Mouse (Mus musculus) neural tube, embryonic 10.5 days (tissue): ENCODE results near the gene Snx5.

Source experiments
- DNase-seq: peaks from one replicate; pipeline ENCODE4 v3.0.0-alpha.2; 2017; ENCODE audit warnings: low spot score; ENCODE audit errors: extremely low spot score

Gene Snx5

DNA sequence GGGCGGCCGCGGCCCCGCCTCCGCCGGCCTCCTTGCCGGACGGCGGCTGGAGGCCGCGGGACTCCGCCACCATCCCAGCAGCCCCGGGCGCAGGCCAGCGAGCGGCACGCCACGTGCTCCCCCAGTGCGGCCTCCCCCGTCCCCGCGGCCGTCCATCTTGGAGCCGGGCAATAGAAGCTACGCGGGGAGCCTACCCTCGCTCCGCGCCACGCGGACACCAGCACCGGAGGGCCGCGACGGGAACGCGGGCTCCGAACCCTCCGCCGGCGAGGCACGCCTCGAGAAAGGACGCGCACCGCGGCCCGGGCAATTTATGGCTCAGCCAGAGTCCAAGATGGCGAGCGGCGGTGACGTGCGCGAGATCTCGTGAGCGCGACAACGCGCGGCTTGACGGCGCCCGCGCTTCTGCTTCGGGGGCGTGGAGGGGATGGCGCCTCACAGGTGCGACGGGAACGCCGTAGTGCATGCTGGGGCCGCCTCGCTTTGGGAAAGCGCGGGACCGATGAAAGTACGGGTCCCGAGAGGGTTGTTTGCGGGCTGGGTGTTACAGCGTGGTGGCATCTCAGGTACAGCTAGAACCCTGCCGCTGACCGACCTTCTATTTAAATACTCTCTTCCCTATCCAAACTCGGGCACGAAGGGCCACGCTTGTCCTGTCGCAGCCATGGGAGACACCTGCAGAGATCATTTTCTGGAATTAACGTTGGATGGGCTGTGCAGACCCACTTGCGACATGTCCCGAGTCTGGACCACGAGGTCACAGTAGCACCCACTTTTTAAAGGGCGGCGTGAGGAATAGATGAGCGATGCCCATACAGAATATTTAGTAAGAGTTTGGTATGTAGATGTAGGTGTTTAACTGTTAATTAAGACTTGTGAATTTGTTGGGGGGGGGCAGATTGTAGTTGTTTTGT, at the start of gene Snx5, which contains the start of gene Mgme1:
Gene Snx5, minus strand, starts transcription at position 400 of the 914 bp plus-strand sequence.
Gene Mgme1, plus strand, starts transcription at position 157 of the 914 bp plus-strand sequence.
- peak; percentile 95 for DNase-seq

DNA sequence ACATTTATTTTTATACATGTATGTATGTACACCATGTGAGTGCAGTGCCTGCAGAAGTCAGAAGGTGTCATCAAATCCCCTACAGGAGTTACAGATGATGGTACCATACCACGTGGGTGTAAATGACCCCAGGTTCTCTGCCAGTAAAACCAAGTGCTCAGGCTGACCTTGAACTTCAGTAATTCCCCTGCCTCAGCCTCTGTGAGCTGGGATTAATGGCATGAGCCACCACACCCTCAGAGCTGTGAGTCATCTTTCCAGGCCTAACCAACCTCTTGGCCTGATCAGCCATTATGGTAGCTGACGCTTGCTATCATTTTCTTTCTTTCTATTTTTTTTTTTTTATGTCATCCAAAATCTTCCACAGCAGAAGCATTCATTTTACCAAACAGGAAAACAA, 40.7 kb upstream of the Snx5 start:
- DNase-seq: no peak

DNA sequence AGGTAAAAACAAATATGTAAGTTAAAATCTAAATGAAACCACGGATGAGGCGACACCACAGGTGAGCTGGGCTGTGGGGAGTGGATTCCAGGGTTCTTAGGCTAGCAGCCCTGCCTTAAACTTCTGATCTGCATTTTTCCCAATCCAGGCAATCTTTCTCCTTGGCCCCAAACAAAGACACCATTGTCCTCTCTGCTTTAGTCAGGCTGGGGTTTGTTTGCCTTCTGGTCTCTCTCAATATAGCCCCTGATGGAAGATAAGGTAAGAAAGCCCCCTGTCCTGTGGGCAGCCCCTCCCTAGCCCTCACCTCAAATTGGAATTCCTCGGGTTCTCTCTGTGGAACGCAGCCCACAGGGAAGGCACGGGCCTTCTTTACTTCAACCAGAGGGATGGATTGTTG, 39.6 kb upstream of the Snx5 start:
- no peak for DNase-seq

DNA sequence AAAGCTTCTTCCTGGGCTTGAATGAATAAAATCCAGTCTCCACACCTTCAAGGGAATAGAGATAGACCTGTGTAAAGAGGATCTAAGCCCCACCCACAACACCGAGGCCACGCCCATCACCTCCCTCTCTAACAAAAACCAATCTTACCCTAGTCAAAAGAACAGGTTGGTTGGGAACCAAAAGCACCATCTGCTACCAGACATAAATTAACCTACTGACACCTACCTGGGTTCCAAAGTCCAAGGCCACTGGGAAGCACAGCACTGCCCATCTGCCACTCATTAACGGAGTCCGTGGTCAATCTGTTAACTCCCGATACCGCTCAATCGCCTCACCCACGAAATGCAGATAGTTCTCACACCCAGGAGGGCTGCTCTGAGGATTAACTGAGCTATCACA, 37.9 kb upstream of the Snx5 start:
- no peak for DNase-seq

DNA sequence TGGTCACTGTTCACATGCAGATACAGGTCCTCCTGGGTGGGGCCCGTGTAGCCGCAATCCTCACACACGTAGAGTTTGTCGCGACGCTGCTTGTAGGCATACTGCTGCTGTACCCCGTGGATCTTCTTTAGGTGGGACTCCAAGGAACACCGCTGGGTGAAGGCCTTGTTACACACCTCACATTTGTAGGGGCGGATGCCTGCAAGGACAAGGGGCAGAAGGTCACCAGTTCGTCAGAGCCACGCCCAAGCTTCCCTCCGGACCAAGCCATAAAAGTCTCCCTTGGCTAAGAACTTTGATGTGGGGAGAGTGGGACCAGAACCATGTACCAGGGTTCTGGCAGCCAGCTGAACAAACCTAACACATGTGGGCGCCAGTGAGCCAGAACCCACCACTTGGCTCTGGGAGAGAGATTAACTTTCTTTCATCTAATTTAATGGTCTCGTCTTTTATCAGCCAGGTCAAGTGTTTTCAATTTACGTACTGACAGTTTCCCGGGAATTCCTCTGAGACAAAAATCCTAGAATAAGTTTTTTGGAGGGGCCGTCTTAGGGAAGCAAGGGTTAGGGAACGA, 35.1 kb upstream of the Snx5 start:
- no peak for DNase-seq

DNA sequence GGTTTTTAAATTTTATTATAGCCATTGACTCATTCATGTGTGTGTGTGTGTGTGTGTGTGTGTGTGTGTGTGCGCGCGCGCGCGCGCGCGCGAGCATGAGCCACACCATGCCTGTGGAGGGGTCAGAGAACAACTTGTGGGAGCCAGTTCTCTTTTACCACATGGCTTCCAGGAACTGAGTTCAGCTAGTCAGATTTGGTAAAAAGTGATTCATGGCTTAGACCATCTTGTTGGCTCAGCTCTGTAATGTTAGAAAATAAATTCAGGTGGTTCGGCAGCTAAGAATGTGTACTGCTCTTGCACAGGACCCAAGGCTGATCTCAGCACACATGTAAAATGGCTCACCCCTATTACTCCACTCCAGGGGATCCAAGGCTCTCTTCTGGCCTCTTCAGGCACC, 30.4 kb upstream of the Snx5 start:
- DNase-seq: no peak

DNA sequence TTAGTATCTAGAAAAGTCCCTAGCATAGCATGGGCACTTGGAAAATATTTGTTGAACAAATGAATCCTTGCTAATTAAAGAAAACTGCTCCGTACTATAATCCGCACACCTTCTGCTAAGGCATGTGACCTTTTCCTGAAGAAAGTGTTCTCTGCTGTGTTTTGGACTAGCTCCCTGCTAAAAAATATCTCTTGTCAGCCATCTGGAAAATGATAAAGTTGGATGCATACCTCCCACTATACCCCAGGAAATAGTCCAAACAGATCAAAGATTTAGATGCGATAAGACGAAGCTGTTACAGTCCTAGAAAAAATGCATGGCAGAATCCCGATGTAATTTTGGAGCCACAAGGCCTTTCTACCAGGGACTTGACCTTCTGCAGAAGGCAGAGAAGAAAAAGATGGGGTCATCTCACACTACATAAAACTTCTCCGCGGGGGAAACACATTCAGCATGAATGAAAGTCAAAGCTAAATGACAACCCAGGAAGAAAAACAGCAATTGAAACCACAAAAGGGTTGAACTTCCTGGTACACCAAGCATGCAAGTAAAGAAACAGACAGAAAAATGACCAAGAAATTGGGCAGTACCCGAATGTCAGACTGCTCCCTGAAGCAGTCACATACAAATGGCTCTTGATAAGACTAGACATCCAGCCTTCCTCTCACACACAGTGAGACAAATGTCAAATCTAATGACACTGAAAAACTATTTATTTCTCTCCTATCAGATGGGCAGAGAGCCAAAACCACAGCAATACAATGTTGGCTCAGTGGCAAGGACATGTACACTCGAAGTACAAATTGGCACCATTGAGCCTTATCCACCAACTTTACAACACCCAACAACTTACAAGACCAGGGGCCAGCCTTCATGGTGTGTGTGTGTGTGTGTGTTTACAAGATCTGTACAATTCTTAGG, 29.3 kb upstream of the Snx5 start:
- DNase-seq: no peak

DNA sequence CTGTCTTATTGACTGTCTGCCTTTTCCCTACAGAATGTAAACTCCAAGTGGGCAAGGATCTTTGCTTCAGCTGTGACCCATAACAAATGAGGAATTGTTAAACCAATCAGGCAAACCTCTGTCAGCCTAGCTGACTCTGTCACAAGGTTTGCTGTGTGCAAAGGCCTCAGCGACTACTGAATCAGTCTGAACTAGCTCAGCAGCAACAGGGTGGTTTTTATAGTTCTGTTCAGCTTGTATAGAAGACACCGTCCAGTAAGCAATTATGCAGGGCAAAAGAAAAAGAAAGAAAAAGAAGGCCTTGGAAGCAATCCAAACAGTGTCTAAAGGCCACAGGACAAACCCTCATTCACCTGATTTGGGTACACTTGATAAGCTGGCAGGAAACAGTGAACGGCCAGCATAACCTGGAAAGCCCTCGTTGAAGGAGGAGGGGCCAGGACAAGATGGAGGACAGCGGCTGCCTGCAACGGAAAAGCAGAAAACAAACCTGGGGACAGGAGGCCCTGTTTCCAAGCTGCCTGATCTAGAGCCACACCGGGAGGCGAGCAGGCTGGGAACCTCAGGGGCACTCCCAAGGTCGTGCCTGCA, 24.5 kb upstream of the Snx5 start:
- no peak for DNase-seq

DNA sequence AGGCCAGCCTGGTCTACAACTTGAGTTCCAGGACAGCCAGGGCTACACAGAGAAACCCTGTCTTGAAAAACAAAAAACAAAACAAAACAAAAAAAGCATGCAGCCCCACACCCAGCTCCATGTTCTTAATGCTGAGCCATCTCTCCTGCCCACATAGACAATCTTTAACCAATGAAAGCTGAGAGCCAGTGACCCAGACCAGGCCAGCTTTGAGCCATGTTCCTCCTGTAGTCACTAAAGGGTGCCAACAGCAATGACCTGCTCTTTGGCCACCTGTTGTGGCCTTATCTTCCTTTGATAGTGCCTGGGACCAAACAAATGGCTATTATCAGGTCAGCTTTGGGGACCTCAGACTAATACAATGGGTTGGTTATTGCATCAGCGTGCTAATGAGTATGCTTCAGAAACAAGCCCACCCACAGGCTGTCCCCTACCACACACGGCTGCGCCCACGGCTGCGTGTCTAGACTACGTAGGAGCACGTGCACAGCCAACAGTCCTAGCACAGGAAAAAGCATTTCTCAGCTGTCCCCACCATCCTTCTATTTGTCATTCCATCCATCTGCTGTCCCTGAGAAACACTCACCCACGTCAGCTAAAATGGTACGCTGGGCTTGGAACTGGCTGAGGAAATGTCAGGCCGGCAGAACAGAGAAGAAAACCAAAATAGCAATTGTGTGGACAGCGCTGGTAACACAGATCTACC, 21.0 kb upstream of the Snx5 start:
- DNase-seq: no peak

DNA sequence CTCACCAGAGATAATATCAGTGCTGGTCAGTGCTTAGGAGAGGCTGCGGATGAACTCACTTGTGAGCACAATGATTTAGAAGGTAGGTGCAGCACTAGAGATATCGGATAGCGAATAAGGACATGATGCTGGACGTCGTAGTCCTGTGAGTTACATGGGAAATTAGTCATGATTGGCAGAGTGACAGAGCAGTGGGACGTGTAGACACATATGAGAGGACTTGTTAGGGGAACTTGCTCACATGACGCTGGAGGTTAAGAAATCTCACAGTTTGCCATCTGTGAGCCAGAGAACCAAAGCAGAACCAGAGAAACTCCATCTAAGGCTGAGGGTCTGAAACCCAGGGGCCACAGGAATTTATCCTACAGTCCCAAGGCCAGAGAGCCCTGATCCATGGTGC, 19.6 kb upstream of the Snx5 start:
- no peak for DNase-seq

DNA sequence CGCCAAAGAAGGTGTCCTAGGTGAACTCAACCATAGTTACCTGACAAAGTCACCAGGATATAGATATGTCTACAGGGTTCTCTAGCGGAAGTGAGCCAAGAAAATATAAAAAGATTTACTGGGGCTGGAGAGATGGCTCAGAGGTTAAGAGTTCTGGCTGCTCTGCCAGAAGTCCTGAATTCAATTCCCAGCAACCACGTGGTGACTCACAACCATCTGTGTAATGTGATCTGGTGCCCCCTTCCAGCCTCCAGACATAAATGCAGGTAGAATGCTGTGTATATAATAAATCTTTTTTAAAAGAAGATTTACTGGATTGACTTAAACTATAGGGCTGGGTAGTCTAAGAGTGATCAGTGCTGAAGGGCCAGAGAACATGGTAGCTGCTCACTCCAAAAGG, 10.7 kb upstream of the Snx5 start:
- DNase-seq: no peak

DNA sequence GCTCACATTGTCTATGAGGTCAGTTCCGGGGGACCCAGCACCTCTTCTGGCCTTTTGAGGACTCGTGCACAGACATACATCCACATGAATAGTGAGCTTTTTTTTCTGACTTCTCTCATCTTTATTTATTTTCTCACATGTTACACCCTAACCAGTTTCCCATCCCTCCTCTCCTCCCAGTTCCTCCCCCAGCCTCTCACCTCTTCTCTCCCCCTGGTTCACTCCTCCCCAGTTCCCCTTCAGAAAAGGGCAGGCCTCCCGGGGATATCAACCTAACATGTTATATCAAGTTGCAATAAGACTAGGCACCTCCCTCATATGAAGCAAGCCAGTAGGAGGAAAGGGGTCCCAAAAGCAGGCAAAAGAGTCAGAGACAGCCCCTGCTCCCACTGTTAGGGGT, 9.9 kb upstream of the Snx5 start:
- DNase-seq: no peak

DNA sequence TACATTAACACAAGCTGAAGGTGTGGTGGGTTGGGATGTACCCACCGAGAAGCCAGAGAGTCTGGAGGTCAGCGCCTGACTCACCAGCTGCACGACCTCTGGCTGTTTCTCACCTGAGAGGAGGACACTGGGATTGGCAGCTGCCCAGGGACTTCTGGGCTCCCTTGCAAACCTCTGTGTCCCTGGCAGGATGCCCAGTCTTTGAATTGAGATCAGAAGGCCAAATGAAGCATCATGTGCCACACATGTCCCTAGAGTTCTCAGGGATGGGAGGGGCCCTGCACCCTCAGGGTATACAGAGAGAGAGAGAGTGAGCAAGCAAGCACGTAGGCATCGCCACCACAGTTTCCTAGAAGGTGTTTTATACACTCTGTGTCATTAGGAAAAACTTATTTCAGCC, 9.0 kb upstream of the Snx5 start:
- no peak for DNase-seq

DNA sequence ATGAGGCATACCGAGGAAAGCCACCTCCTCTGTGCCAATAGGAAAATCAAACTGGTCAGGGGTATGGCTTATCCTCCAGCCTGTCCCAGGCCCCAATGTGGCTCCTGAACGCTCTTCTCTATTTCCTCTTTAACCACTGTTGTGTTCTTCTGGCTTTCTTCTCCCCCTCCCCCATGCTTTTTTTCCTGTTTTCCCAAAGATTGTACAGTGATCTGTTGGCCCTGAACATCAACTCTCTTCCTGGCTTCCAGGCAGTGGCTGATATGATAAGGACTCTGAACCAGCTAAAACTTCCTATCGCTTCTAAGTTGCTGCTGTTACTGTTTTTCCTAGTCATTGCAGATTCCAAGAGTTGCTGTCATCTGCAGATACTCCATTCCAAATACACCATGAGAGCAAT, 6.2 kb upstream of the Snx5 start:
- no peak for DNase-seq

DNA sequence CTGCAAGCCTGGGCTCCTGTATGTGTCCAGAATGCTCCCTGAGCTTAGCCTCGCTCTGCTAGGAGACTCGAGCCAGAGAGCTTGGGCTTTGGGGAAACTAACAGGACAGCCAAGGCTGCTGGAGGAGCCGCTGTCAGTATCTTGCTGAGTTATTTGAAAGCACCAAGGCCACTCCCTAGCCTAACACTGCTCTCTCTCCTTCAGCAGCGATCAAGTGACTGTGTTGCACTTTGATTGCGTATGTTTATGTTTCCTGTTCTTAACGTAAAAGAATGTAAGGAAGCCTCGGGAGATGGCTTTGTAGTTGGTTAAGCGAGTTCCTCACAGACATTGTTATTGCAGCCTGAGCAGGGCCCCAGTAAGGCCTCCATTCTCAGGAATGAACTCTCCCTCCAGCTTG, 4.0 kb upstream of the Snx5 start:
- no peak for DNase-seq

DNA sequence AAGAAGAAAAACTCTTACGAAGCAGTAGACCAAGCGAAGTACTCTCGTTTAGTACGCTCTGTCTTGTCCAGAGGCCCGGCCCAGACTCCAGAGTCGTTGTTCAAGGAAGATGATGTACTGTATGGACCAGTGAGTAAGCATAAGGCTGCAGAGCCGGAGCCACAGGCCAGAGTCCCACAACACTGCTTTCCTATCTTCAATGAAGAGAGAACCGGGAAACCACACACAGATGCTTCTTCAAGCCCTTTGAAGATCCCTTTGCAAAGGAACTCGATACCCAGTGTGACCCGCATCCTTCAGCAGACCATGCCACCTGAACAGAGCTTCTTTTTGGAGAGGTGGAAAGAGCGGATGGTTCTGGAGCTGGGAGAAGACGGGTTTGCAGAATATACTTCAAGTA, 1.4 kb upstream of the Snx5 start:
- no peak for DNase-seq

DNA sequence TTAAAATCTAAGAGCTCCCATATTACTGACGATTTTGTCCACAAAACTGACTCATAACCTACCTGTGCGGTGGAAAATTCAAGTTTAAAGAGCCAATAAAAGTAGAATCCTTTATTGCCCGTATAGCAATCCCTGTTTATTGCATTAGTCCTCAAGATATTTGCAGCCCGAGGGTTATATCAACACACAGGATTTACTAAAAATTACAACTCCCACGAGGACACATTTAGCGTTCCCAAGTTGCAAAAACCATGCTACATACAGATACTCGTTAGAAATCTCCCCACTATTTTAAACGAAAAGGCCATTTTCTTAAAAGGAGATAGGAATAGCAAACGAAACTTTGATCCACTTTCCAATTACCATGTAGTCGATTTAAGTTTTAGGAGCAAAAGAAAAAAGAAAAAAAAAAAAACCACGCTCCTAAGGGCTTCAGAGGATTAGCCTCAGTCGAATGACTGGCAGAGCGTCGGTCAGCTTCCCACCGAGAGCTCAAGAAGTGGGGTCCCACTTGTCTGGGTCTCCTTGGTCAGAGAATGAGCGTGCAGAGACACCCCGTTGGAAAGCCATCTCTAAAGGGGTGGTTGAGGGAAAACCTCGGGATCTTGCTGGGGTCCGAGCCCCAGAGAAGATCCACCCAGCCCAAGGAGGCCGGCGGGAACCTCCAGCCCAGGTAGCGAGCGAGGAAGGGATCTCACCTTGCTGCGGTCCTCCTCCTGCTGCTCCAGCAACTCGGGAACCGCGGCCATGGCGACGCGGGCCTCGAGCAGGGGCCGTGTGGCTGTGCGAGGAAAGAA, 829 bp downstream of the Snx5 start:
- DNase-seq: no peak

DNA sequence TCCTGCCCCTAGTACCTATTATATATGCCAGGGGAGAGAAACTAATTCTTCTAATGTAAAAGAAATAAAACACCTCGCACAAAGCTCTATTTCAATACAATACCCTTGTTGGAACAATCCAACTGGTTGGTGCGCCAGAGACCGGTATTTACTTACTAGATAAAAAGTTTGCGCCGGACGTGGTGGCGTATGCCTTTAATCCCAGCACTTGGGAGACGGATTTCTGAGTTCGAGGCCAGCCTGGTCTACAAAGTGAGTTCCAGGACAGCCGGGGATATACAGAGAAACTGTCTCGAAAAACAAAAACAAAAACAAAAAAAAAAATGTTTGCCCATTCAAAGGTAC, 1.4 kb downstream of the Snx5 start:
- DNase-seq: no peak

DNA sequence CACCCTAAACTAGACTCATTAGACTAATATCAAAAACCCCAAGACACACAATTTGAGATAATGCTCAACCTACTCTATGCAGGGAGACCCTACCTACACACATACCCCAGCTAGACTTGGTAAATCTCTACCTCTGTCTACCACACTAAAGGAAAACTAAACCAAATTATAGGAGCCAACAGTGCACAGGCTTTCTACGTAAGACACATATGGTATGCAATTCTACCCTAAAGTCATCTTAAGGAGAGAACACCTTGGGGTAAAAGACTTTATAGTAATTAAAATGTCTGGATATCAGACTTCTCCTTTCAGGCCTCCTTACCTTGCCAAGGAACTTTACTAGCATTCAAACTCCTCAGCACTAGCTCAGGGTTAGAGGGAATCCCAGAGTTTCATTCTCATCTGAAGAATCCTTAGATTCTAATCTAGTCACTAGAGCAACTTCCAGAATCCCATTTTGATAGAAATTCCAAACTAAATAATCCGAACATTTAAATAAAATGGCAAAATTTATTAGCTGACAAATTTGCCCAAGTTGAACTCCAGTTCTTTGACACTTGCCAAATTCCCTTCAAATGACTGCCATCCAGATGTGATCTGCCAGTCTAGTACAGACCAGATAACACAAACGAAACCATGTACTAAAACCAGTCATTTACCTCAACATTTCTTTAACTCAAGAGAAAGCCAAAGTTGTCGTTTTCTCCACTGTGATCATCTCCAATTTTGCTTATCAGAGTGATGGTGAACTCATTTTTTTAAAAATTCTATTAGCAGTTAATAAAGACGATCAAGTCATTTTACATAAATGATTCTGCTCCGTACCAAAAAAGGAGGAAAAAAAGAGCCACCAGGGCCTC, 2.0 kb downstream of the Snx5 start:
- no peak for DNase-seq

DNA sequence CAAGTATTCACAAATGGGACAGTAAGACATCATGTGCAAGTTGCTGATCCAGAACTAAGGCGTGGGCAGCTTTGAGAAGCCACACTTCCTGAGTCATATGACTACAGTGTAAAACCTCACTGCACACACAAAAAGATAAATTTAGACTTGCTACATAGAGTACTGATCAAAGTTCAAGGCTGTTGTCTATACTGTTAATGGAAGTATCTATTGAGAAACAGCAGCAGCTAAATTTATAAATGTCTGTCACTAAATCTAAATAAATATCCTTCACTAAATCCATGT, 3.0 kb downstream of the Snx5 start:
- DNase-seq: no peak
